Mouse (Mus musculus): Measurements from ENCODE around the gene Sptbn2.

GRCm38 (mm10) chr19:4672401-4672800 is 38.6 kb upstream of the Sptbn2 start:
- TF ChIP-seq CTCF (IDR thresholded peaks at IDR 0.05; ENCODE audit: low read depth) (no peak), EP300 (IDR thresholded peaks at IDR 0.05; ENCODE audit: low read depth) (no peak)

Data from heart, postnatal 0 days (tissue).